Mouse (Mus musculus): ENCODE data around the gene Prim1. TPM values are rescaled to one million over a fixed set of nuclear protein-coding genes. Genes with fewer than 3 reads are reported as not detected.

The Prim1 gene
- polyA plus RNA-seq, 1 experiment from 2014 or later = 111 TPM

GRCm38 (mm10) chr10:127985601-127986000 is 29.4 kb upstream of the Prim1 start:
- Histone ChIP-seq H3K27me3 (ENCODE audit: control insufficient read depth, insufficient read depth, low read length) (no peaks in the 10 kb centered on the region), H3K9me3 (ENCODE audit: control insufficient read depth, low read length) (no peaks in the 10 kb centered on the region), H3K4me1 (ENCODE audit: control insufficient read depth, insufficient read depth, low read length) (no peaks in the 10 kb centered on the region), H3K9ac (ENCODE audit: low read length) (no peak overlapping the region), H3K36me3 (ENCODE audit: control insufficient read depth, insufficient read depth, low read length) (no peaks in the 10 kb centered on the region), H3K4me2 (ENCODE audit: low read depth, severe bottlenecking) (no peak overlapping the region), H3K4me3 (ENCODE audit: low read depth, low read length) (no peak overlapping the region), H3K27ac (replicated peaks; ENCODE audit: low read depth, low read length) (no peak overlapping the region)
- no peak for ATAC-seq (ENCODE audit: insufficient number of reproducible peaks, low FRiP score, low TSS enrichment, low read depth)
- DNase-seq (ENCODE audit: low spot score) = no peak
- WGBS = 75% methylated on average over 8 of the region's 8 CpGs

- ATAC-seq (ENCODE audit: insufficient number of reproducible peaks, low FRiP score, low TSS enrichment, low read depth) (no peak), DNase-seq (ENCODE audit: low spot score) (no peak)
- Histone ChIP-seq H3K9ac (ENCODE audit: low read length) (no peak overlapping the region), H3K4me3 (ENCODE audit: low read depth, low read length) (no peak overlapping the region), H3K27ac (replicated peaks; ENCODE audit: low read depth, low read length) (no peak overlapping the region), H3K4me2 (ENCODE audit: low read depth, severe bottlenecking) (no peak overlapping the region), H3K36me3 (ENCODE audit: control insufficient read depth, insufficient read depth, low read length) (no peaks in the 10 kb centered on the region), H3K9me3 (ENCODE audit: control insufficient read depth, low read length) (no peaks in the 10 kb centered on the region), H3K4me1 (ENCODE audit: control insufficient read depth, insufficient read depth, low read length) (no peaks in the 10 kb centered on the region), H3K27me3 (ENCODE audit: control insufficient read depth, insufficient read depth, low read length) (no peaks in the 10 kb centered on the region)
- WGBS = 85% methylated on average over 3 of the region's 3 CpGs
These were observed 18.3 kb upstream of the Prim1 start for GRCm38 (mm10) chr10:127996690-127997089.

GRCm38 (mm10) chr10:127998260-127998659 is 16.7 kb upstream of the Prim1 start:
- no peaks in the 10 kb centered on the region for H3K4me1 ChIP-seq (ENCODE audit: control insufficient read depth, insufficient read depth, low read length)
- WGBS = 100% methylated on average over 1 of the region's 1 CpGs
- H3K9me3 ChIP-seq (ENCODE audit: control insufficient read depth, low read length) = no peaks in the 10 kb centered on the region
- no peak for ATAC-seq (ENCODE audit: insufficient number of reproducible peaks, low FRiP score, low TSS enrichment, low read depth)
- H3K27ac ChIP-seq (replicated peaks; ENCODE audit: low read depth, low read length) = no peak overlapping the region
- H3K4me2 ChIP-seq (ENCODE audit: low read depth, severe bottlenecking) = no peak overlapping the region
- no peaks in the 10 kb centered on the region for H3K36me3 ChIP-seq (ENCODE audit: control insufficient read depth, insufficient read depth, low read length)
- no peak overlapping the region for H3K4me3 ChIP-seq (ENCODE audit: low read depth, low read length)
- DNase-seq (ENCODE audit: low spot score) = no peak
- H3K9ac ChIP-seq (ENCODE audit: low read length) = no peak overlapping the region
- H3K27me3 ChIP-seq (ENCODE audit: control insufficient read depth, insufficient read depth, low read length) = no peaks in the 10 kb centered on the region

GRCm38 (mm10) chr10:128003281-128003801 is 11.6 kb upstream of the Prim1 start:
- no peak for DNase-seq (ENCODE audit: low spot score)
- H3K4me2 ChIP-seq (ENCODE audit: low read depth, severe bottlenecking) = no peak overlapping the region
- H3K4me3 ChIP-seq (ENCODE audit: low read depth, low read length) = no peak overlapping the region
- H3K4me1 ChIP-seq (ENCODE audit: control insufficient read depth, insufficient read depth, low read length) = no peaks in the 10 kb centered on the region
- no peaks in the 10 kb centered on the region for H3K9me3 ChIP-seq (ENCODE audit: control insufficient read depth, low read length)
- no peak for ATAC-seq (ENCODE audit: insufficient number of reproducible peaks, low FRiP score, low TSS enrichment, low read depth)
- H3K27me3 ChIP-seq (ENCODE audit: control insufficient read depth, insufficient read depth, low read length) = no peaks in the 10 kb centered on the region
- no peak overlapping the region for H3K27ac ChIP-seq (replicated peaks; ENCODE audit: low read depth, low read length)
- WGBS = 75% methylated on average over 3 of the region's 3 CpGs
- no peaks in the 10 kb centered on the region for H3K36me3 ChIP-seq (ENCODE audit: control insufficient read depth, insufficient read depth, low read length)
- no peak overlapping the region for H3K9ac ChIP-seq (ENCODE audit: low read length)

GRCm38 (mm10) chr10:128004918-128005317 is 10.1 kb upstream of the Prim1 start:
- Histone ChIP-seq H3K4me3 (ENCODE audit: low read depth, low read length) (no peak overlapping the region), H3K27me3 (ENCODE audit: control insufficient read depth, insufficient read depth, low read length) (no peaks in the 10 kb centered on the region), H3K36me3 (ENCODE audit: control insufficient read depth, insufficient read depth, low read length) (no peaks in the 10 kb centered on the region), H3K9me3 (ENCODE audit: control insufficient read depth, low read length) (no peaks in the 10 kb centered on the region), H3K4me1 (ENCODE audit: control insufficient read depth, insufficient read depth, low read length) (no peaks in the 10 kb centered on the region), H3K4me2 (ENCODE audit: low read depth, severe bottlenecking) (no peak overlapping the region), H3K27ac (replicated peaks; ENCODE audit: low read depth, low read length) (no peak overlapping the region), H3K9ac (ENCODE audit: low read length) (no peak overlapping the region)
- 83% methylated on average over 10 of the region's 10 CpGs for WGBS
- DNase-seq (ENCODE audit: low spot score) = no peak
- ATAC-seq (ENCODE audit: insufficient number of reproducible peaks, low FRiP score, low TSS enrichment, low read depth) = no peak

- no peak for DNase-seq (ENCODE audit: low spot score)
- H3K9ac ChIP-seq (ENCODE audit: low read length) = no peak overlapping the region
- H3K4me1 ChIP-seq (ENCODE audit: control insufficient read depth, insufficient read depth, low read length) = no peaks in the 10 kb centered on the region
- no peak overlapping the region for H3K4me3 ChIP-seq (ENCODE audit: low read depth, low read length)
- no peak overlapping the region for H3K4me2 ChIP-seq (ENCODE audit: low read depth, severe bottlenecking)
- no peaks in the 10 kb centered on the region for H3K27me3 ChIP-seq (ENCODE audit: control insufficient read depth, insufficient read depth, low read length)
- H3K27ac ChIP-seq (replicated peaks; ENCODE audit: low read depth, low read length) = no peak overlapping the region
- no peaks in the 10 kb centered on the region for H3K9me3 ChIP-seq (ENCODE audit: control insufficient read depth, low read length)
- no peaks in the 10 kb centered on the region for H3K36me3 ChIP-seq (ENCODE audit: control insufficient read depth, insufficient read depth, low read length)
- 86% methylated on average over 8 of the region's 8 CpGs for WGBS
- ATAC-seq (ENCODE audit: insufficient number of reproducible peaks, low FRiP score, low TSS enrichment, low read depth) = no peak
These were observed 9.5 kb upstream of the Prim1 start for GRCm38 (mm10) chr10:128005479-128005878.

- Histone ChIP-seq H3K4me2 (ENCODE audit: low read depth, severe bottlenecking) (no peak within 1 kb of the TSS), H3K36me3 (ENCODE audit: control insufficient read depth, insufficient read depth, low read length) (no peaks in the 10 kb centered on the region), H3K4me3 (ENCODE audit: low read depth, low read length) (no peak within 1 kb of the TSS), H3K27me3 (ENCODE audit: control insufficient read depth, insufficient read depth, low read length) (no peaks in the 10 kb centered on the region), H3K4me1 (ENCODE audit: control insufficient read depth, insufficient read depth, low read length) (no peaks in the 10 kb centered on the region), H3K9ac (ENCODE audit: low read length) (no peak within 1 kb of the TSS), H3K27ac (replicated peaks; ENCODE audit: low read depth, low read length) (no peak within 1 kb of the TSS), H3K9me3 (ENCODE audit: control insufficient read depth, low read length) (no peaks in the 10 kb centered on the region)
- no peak for ATAC-seq (ENCODE audit: insufficient number of reproducible peaks, low FRiP score, low TSS enrichment, low read depth)
- WGBS = 88% methylated on average over 1 of the region's 1 CpGs
- no peak for DNase-seq (ENCODE audit: low spot score)
These were observed 7.5 kb upstream of the Prim1 start, which contains the start of gene Hsd17b6 for GRCm38 (mm10) chr10:128007446-128007845. TSS of gene Hsd17b6 (minus strand) at chr10:128007611.

GRCm38 (mm10) chr10:128008207-128008889 is 6.6 kb upstream of the Prim1 start:
- no peak overlapping the region for H3K27ac ChIP-seq (replicated peaks; ENCODE audit: low read depth, low read length)
- peak; percentile 72 for ATAC-seq (ENCODE audit: insufficient number of reproducible peaks, low FRiP score, low TSS enrichment, low read depth)
- no peak overlapping the region for H3K4me3 ChIP-seq (ENCODE audit: low read depth, low read length)
- H3K9me3 ChIP-seq (ENCODE audit: control insufficient read depth, low read length) = no peaks in the 10 kb centered on the region
- H3K4me2 ChIP-seq (ENCODE audit: low read depth, severe bottlenecking) = no peak overlapping the region
- 12% methylated on average over 4 of the region's 4 CpGs for WGBS
- H3K4me1 ChIP-seq (ENCODE audit: control insufficient read depth, insufficient read depth, low read length) = no peaks in the 10 kb centered on the region
- H3K36me3 ChIP-seq (ENCODE audit: control insufficient read depth, insufficient read depth, low read length) = no peaks in the 10 kb centered on the region
- no peaks in the 10 kb centered on the region for H3K27me3 ChIP-seq (ENCODE audit: control insufficient read depth, insufficient read depth, low read length)
- no peak overlapping the region for H3K9ac ChIP-seq (ENCODE audit: low read length)
- peak; percentile 90 for DNase-seq (ENCODE audit: low spot score)

- ATAC-seq (ENCODE audit: insufficient number of reproducible peaks, low FRiP score, low TSS enrichment, low read depth) (no peak), DNase-seq (ENCODE audit: low spot score) (no peak)
- H3K9ac ChIP-seq (ENCODE audit: low read length) = no peak overlapping the region
- no peaks in the 10 kb centered on the region for H3K36me3 ChIP-seq (ENCODE audit: control insufficient read depth, insufficient read depth, low read length)
- no peak overlapping the region for H3K4me2 ChIP-seq (ENCODE audit: low read depth, severe bottlenecking)
- H3K27ac ChIP-seq (replicated peaks; ENCODE audit: low read depth, low read length) = no peak overlapping the region
- H3K9me3 ChIP-seq (ENCODE audit: control insufficient read depth, low read length) = no peaks in the 10 kb centered on the region
- H3K4me3 ChIP-seq (ENCODE audit: low read depth, low read length) = no peak overlapping the region
- WGBS = 79% methylated on average over 5 of the region's 5 CpGs
- H3K4me1 ChIP-seq (ENCODE audit: control insufficient read depth, insufficient read depth, low read length) = no peaks in the 10 kb centered on the region
- no peaks in the 10 kb centered on the region for H3K27me3 ChIP-seq (ENCODE audit: control insufficient read depth, insufficient read depth, low read length)
These were observed 5.2 kb upstream of the Prim1 start for GRCm38 (mm10) chr10:128009735-128010134.
